Mouse (Mus musculus) CH12.LX (cell line): Measurements from ENCODE around the gene Midn.

Experiments used
- CTCF ChIP-seq, 2 experiments: IDR thresholded peaks in 1 of 2; conservative IDR thresholded peaks in 1 of 2; 2 replicates each; pipeline ENCODE4 v1.5.1; 2011 to 2012; ENCODE audit warnings: low read depth in 2 of 2, low read length in 2 of 2, improper control_type of control experiment in 1 of 2, inconsistent platforms in 1 of 2, mild to moderate bottlenecking in 1 of 2, moderate library complexity in 1 of 2
- E2F4 ChIP-seq: IDR thresholded peaks from 2 replicates; pipeline ENCODE4 v1.6.1; 2011; ENCODE audit warnings: low read depth, low read length, improper control_type of control experiment; ENCODE audit not compliant: insufficient replicate concordance
- ELF1 ChIP-seq: IDR thresholded peaks from 2 replicates; pipeline ENCODE4 v1.6.1; 2014; ENCODE audit warnings: low read depth, mild to moderate bottlenecking, inconsistent platforms, low read length, improper control_type of control experiment
- EP300 ChIP-seq: IDR thresholded peaks from 2 replicates; pipeline ENCODE4 v1.6.1; 2011; ENCODE audit warnings: low read length, improper control_type of control experiment
- GABPA ChIP-seq: IDR thresholded peaks from 2 replicates; pipeline ENCODE4 v1.6.1; 2012; ENCODE audit warnings: low read depth, low read length, improper control_type of control experiment, inconsistent platforms; ENCODE audit not compliant: insufficient replicate concordance
- MAZ ChIP-seq: IDR thresholded peaks from 2 replicates; pipeline ENCODE4 v1.6.1; 2012; ENCODE audit warnings: low read depth, mild to moderate bottlenecking, inconsistent platforms, low read length, improper control_type of control experiment, moderate library complexity
- MXI1 ChIP-seq: IDR thresholded peaks from 2 replicates; pipeline ENCODE4 v1.6.1; 2011; ENCODE audit warnings: mild to moderate bottlenecking, low read depth, low read length, improper control_type of control experiment
- NRF1 ChIP-seq: IDR thresholded peaks from 2 replicates; pipeline ENCODE4 v1.6.1; 2014; ENCODE audit warnings: low read depth, mild to moderate bottlenecking, inconsistent platforms, low read length, improper control_type of control experiment, moderate library complexity
- PAX5 ChIP-seq: IDR thresholded peaks from 2 replicates; pipeline ENCODE4 v1.6.1; 2012; ENCODE audit warnings: low read length, inconsistent platforms, mixed read lengths
- POLR2A ChIP-seq: IDR thresholded peaks from 2 replicates; pipeline ENCODE4 v1.6.1; 2011; ENCODE audit warnings: low read depth, mild to moderate bottlenecking, improper control_type of control experiment, low read length
- POLR2AphosphoS2 ChIP-seq: IDR thresholded peaks from 2 replicates; pipeline ENCODE4 v1.6.1; 2011; ENCODE audit warnings: low read depth, low read length, improper control_type of control experiment
- UBTF ChIP-seq: IDR thresholded peaks from 2 replicates; pipeline ENCODE4 v1.6.1; 2012; ENCODE audit warnings: low read depth, mild to moderate bottlenecking, inconsistent platforms, low read length, improper control_type of control experiment, moderate library complexity
- USF1 ChIP-seq: IDR thresholded peaks from 2 replicates; pipeline ENCODE4 v1.6.1; 2014; ENCODE audit warnings: low read depth, mild to moderate bottlenecking, inconsistent platforms, low read length, improper control_type of control experiment

DNA sequence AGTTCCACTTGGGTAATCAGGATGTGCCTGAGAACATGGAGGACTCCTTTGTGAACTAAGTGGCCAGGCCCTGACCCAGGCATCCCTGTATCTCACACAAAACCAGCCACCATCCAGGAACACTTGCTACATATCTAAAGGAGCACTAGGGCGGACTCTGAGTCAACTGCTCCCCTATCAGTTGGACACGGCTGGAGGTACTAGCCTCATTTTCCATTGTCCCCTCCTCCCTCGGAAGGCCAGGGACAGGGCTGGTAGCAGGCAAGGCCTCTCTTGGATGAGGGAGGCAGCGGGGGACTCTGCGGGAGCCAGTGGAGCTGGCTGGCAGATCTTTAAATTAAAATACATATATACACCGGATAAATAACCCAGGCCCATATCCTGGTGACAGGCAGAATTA, 45.9 kb downstream of the Midn start:
- no peak for TF ChIP-seq E2F4
- no peak for TF ChIP-seq ELF1
- TF ChIP-seq CTCF (conservative IDR thresholded peaks at IDR 0.05 in 1 of 2, IDR thresholded peaks at IDR 0.05 in 1 of 2; ENCODE audit: low read depth in 2 of 2, low read length in 2 of 2), result no peak
- TF ChIP-seq GABPA, result no peak
- no peak for TF ChIP-seq MXI1
- no peak for TF ChIP-seq EP300
- no peak for TF ChIP-seq MAZ
- TF ChIP-seq POLR2A, result no peak
- TF ChIP-seq POLR2AphosphoS2, result no peak
- no peak for TF ChIP-seq USF1
- no peak for TF ChIP-seq UBTF
- no peak for TF ChIP-seq NRF1
- no peak for TF ChIP-seq PAX5
